Mouse (Mus musculus) neural tube, embryonic 15.5 days (tissue): Measurements from ENCODE around the gene Sp2. TPM values are rescaled to one million over a fixed set of nuclear protein-coding genes. Genes with fewer than 3 reads are reported as not detected.
A peak's percentile ranks its signal among the peaks of the same experiment; 100 is the strongest.

Experiments
- ATAC-seq: fragments of 200-750 bp; cut with Nextera tagmentation; 2 replicates; pipeline ENCODE4 v1.8.0; 2017; ENCODE audit warnings: mild to moderate bottlenecking, moderate TSS enrichment, moderate library complexity; ENCODE audit not compliant: low FRiP score
- H3K27ac ChIP-seq: fragments of 300-500 bp; sonication (generic); replicated peaks from 2 replicates; pipeline ENCODE4 v1.5.1; 2015; ENCODE audit warnings: mild to moderate bottlenecking, inconsistent platforms
- H3K27me3 ChIP-seq: fragments of 300-500 bp; sonication (generic); replicated peaks from 2 replicates; pipeline ENCODE4 v1.6.1; 2015; ENCODE audit warnings: inconsistent platforms
- H3K36me3 ChIP-seq: fragments of 300-500 bp; sonication (generic); 2 replicates; pipeline ENCODE4 v1.6.1; 2015; ENCODE audit warnings: inconsistent platforms
- H3K4me1 ChIP-seq: fragments of 300-500 bp; sonication (generic); 2 replicates; pipeline ENCODE4 v1.6.1; 2015; ENCODE audit warnings: inconsistent platforms
- H3K4me2 ChIP-seq: fragments of 300-500 bp; sonication (generic); 2 replicates; pipeline ENCODE4 v1.6.1; 2015; ENCODE audit warnings: inconsistent platforms, mild to moderate bottlenecking, moderate library complexity
- H3K4me3 ChIP-seq: fragments of 300-500 bp; sonication (generic); replicated peaks from 2 replicates; pipeline ENCODE4 v1.5.1; 2015; ENCODE audit warnings: mild to moderate bottlenecking, inconsistent platforms
- H3K9ac ChIP-seq: fragments of 300-500 bp; sonication (generic); replicated peaks from 2 replicates; pipeline ENCODE4 v1.6.1; 2015; ENCODE audit warnings: mild to moderate bottlenecking, inconsistent platforms
- H3K9me3 ChIP-seq: fragments of 300-500 bp; sonication (generic); replicated peaks from 2 replicates; pipeline ENCODE4 v1.6.1; 2016; ENCODE audit warnings: inconsistent platforms
- whole genome bisulfite sequencing: fragments of 180-500 bp; shearing (Covaris S2); methylation state at CpG from one replicate; pipeline ENCODE4 v1.1.7; 2015; ENCODE audit warnings: mixed read lengths; 5-methylcytosine and 5-hydroxymethylcytosine counted together
- polyA plus RNA-seq: library from polyadenylated mRNA; unstranded; fragments of >200 nt; fragmentation: Nextera tagmentation; extraction: Ambion mirVana; gene quantifications from 2 replicates; pipeline ENCODE4 v1.2.1, GENCODE M21; 2015

Sp2 gene
- polyA plus RNA-seq, 1 experiment from 2014 or later: 13.0 TPM

- no peaks in the 10 kb centered on the region for H3K9me3 ChIP-seq
- ATAC-seq: no peak
- H3K4me1 ChIP-seq: peaks cover 38% of the 10 kb centered on the region
- no peak overlapping the region for H3K9ac ChIP-seq
- H3K4me2 ChIP-seq: peak overlapping the region; percentile 56
- peak overlapping the region; percentile 34 for H3K4me3 ChIP-seq
- H3K27me3 ChIP-seq: peaks cover 90% of the 10 kb centered on the region
- H3K36me3 ChIP-seq: no peaks in the 10 kb centered on the region
- WGBS: under 1% methylated on average over 44 of the region's 68 CpGs
- no peak overlapping the region for H3K27ac ChIP-seq
These were observed 36.0 kb upstream of the Sp2 start for GRCm38 (mm10) chr11:97018583-97019344.

- H3K9ac ChIP-seq: no peak overlapping the region
- no peak for ATAC-seq
These were observed 35.2 kb upstream of the Sp2 start for GRCm38 (mm10) chr11:97017696-97018582.

DNA sequence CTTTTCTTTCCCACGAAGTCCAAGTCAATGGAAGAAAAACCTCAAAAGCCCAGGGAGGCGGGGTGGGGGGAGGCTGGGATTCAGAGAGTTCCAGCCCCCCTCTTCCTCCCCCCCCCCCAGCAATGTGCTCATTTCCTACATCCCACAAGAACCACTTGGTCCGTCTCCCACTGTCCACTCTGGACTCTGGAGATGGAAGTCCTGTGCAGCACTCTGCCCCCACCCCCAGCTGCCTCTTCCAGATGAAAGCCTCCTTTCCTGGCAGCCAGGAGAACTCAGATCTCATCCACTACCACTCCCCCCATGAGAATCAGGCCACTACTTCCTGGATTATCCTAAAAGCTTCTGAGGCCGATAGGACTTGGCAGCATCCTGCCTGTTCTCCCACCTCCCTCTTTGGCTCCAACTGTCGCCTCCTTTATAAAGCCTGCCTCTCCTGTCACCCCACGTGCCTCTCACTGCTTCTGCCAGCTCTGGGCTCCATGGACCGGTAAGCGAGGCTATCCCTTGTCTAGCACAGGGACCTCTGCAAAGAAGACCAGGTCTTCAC, 30.4 kb upstream of the Sp2 start, which contains the start of gene Sp6:
Sp6 (plus strand) TSS at position 274 of the 550 bp plus-strand sequence.
- 30% methylated on average over 7 of the region's 8 CpGs for WGBS
- Histone ChIP-seq H3K4me3 (no peak within 1 kb of the TSS), H3K4me1 (peaks cover 7% of the 10 kb centered on the region; the same call in 1 of the 2 replicates), H3K9ac (no peak within 1 kb of the TSS), H3K27me3 (peaks cover 62% of the 10 kb centered on the region), H3K27ac (no peak within 1 kb of the TSS), H3K4me2 (no peak within 1 kb of the TSS), H3K9me3 (no peaks in the 10 kb centered on the region), H3K36me3 (no peaks in the 10 kb centered on the region)
- ATAC-seq: no peak

More at GRCm38 (mm10) chr11:97017696-97018582, 35.2 kb upstream of the Sp2 start:
- H3K27me3 ChIP-seq: peaks cover 82% of the 10 kb centered on the region
- no peaks in the 10 kb centered on the region for H3K9me3 ChIP-seq
- under 1% methylated on average over 36 of the region's 36 CpGs for WGBS
- H3K4me2 ChIP-seq: peak overlapping the region; percentile 56
- peaks cover 38% of the 10 kb centered on the region for H3K4me1 ChIP-seq
- H3K4me3 ChIP-seq: peak overlapping the region; percentile 34
- H3K36me3 ChIP-seq: no peaks in the 10 kb centered on the region
- H3K27ac ChIP-seq: no peak overlapping the region

- Histone ChIP-seq H3K4me2 (no peak overlapping the region), H3K27ac (no peak overlapping the region), H3K9me3 (no peaks in the 10 kb centered on the region), H3K4me1 (no peaks in the 10 kb centered on the region), H3K4me3 (no peak overlapping the region), H3K36me3 (no peaks in the 10 kb centered on the region), H3K27me3 (peaks cover 40% of the 10 kb centered on the region), H3K9ac (no peak overlapping the region)
- 55% methylated on average over 8 of the region's 8 CpGs for WGBS
- no peak for ATAC-seq
These were observed 26.5 kb upstream of the Sp2 start for GRCm38 (mm10) chr11:97009198-97009790.

- Histone ChIP-seq H3K9ac (no peak overlapping the region), H3K27me3 (peaks cover 38% of the 10 kb centered on the region), H3K36me3 (no peaks in the 10 kb centered on the region), H3K4me1 (no peaks in the 10 kb centered on the region), H3K9me3 (no peaks in the 10 kb centered on the region), H3K4me3 (no peak overlapping the region), H3K4me2 (no peak overlapping the region), H3K27ac (no peak overlapping the region)
- ATAC-seq: no peak
- WGBS: 78% methylated on average over 9 of the region's 9 CpGs
These were observed 24.5 kb upstream of the Sp2 start for GRCm38 (mm10) chr11:97007093-97007794.

GRCm38 (mm10) chr11:97003170-97003569, 20.4 kb upstream of the Sp2 start:
- Histone ChIP-seq H3K4me3 (no peak overlapping the region), H3K9me3 (no peaks in the 10 kb centered on the region), H3K36me3 (no peaks in the 10 kb centered on the region), H3K9ac (no peak overlapping the region), H3K27me3 (peaks cover 29% of the 10 kb centered on the region), H3K27ac (no peak overlapping the region), H3K4me2 (no peak overlapping the region), H3K4me1 (no peaks in the 10 kb centered on the region)
- 26% methylated on average over 5 of the region's 5 CpGs for WGBS
- no peak for ATAC-seq

DNA sequence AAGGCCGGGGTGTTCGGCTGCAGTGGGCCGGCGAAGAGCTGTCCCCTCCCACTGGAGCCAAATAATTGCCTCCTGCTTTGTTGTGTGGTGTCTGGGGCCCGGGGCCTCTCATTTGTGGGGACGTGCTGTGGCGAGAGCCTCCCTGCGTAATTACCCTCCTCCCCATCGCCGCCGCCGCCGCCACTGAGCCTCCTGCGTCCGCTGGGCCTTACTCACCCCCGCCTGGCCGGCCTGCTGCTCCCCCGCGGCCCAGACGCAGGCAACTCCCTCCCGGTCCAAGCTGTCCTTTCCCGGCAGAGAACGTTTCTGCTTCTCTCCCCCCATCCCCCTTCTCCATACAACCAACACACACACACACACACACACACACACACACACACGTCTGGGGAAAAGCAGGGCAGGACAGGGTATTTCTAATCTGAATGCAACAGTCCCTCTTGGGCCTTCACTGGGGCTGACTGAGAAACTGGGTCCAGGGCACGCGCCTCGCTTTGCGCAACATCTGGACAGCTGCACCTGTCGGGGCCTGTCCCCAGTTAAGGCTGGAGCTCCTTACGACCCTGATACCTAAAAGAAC, 14.7 kb upstream of the Sp2 start:
- no peak for ATAC-seq
- peaks cover 10% of the 10 kb centered on the region for H3K4me1 ChIP-seq
- WGBS: 5% methylated on average over 30 of the region's 30 CpGs
- H3K4me3 ChIP-seq: peak overlapping the region; percentile 31
- H3K27ac ChIP-seq: no peak overlapping the region
- H3K36me3 ChIP-seq: no peaks in the 10 kb centered on the region
- peak overlapping the region; percentile 65 for H3K4me2 ChIP-seq
- H3K9ac ChIP-seq: peak overlapping the region; percentile 31
- no peaks in the 10 kb centered on the region for H3K9me3 ChIP-seq
- H3K27me3 ChIP-seq: peaks cover 16% of the 10 kb centered on the region; the same call in 1 of the 2 replicates

DNA sequence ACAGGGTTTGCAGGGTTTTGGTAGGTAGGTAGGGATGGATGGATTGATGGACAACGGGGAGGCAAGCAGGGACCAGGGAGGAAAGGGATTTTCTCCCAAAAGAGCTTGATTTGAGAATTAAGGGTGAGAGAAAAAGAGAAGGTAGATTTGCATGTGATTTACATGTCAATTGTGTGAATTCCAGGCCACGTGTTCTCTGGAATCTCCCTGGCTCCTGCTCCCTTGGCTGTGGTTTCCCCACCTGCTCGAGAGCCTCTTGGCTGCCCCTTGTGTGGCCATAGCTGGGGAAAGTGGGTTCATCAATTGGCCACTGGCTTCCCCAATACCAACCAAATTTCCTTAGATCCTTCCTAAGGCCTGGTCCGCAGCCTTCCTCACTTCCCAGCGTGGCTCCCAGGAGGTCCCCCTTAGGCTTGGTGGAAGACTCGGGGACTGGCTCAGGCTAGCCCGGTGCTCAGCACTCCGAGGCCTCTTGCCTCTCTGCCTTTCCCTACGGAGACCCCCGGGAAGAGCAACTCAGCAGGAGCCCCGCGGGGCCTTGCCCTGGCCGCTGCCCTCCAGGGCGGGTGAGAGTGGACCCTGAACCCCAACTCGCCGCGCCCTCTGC, 14.1 kb upstream of the Sp2 start:
- H3K36me3 ChIP-seq: no peaks in the 10 kb centered on the region
- H3K9me3 ChIP-seq: no peaks in the 10 kb centered on the region
- no peak overlapping the region for H3K27ac ChIP-seq
- H3K4me1 ChIP-seq: peaks cover 10% of the 10 kb centered on the region
- WGBS: 7% methylated on average over 17 of the region's 17 CpGs
- H3K4me3 ChIP-seq: peak overlapping the region; percentile 31
- peak overlapping the region; percentile 31 for H3K9ac ChIP-seq
- no peak for ATAC-seq
- peak overlapping the region; percentile 65 for H3K4me2 ChIP-seq
- H3K27me3 ChIP-seq: peaks cover 18% of the 10 kb centered on the region; the same call in 1 of the 2 replicates

DNA sequence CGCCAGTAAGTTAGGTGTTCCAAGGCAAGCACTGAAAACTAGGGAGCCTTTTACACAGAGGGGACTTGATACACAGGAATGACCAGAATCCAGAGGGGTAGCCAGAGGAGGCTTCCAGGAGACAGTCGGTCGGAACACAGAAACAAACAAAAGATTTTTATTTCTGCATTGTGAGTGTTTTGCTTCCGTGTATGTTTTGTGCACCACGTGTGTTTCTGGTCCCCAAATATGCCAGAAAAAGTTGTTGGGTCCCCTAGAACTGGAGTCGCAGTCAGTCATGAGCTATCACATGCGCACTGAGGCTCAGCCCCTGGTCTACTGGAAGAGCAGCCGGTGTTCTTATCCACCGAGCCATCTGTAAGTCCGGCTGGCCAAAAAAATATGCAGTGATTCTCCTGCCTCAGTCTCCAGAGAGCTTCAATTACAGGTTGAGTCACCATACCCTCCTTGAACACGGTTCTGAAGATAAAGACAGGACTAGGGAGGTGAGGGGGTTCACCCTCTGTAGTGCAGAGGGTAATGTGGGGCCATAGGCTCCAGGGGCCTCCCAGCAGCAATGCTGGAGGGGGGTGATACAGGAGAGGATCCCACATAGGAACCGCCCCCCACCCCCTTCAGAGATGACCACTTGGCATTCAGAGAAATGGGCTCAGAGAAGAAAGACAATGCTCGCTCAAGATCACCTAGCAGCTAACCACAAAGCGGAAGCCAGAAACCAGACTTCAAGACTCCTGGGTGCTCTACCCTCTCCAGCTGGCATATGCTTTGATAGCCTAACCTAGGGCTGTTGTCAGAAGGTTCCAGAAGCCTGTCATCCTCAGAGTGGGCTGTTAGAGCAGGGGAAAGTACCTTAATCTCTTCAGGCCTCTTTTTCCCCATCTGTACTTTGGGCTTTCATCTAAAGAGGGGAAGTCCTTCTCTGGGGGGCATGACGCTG, 13.3 kb upstream of the Sp2 start:
- 82% methylated on average over 15 of the region's 15 CpGs for WGBS
- no peak for ATAC-seq
- Histone ChIP-seq H3K4me1 (peaks cover 10% of the 10 kb centered on the region), H3K9me3 (no peaks in the 10 kb centered on the region), H3K4me3 (no peak overlapping the region), H3K9ac (no peak overlapping the region), H3K4me2 (no peak overlapping the region), H3K27ac (no peak overlapping the region), H3K27me3 (peaks cover 15% of the 10 kb centered on the region; the same call in 1 of the 2 replicates), H3K36me3 (no peaks in the 10 kb centered on the region)
